Mouse (Mus musculus) kidney, embryonic 14.5 days (tissue): ENCODE measurements around the gene Agtr1b. TPM values are rescaled to one million over a fixed set of nuclear protein-coding genes. Genes with fewer than 3 reads are reported as not detected.

Experiments
- ATAC-seq: fragments of 200-750 bp; cut with Nextera tagmentation; 2 replicates; pipeline ENCODE4 v1.8.0; 2017; ENCODE audit warnings: moderate number of reproducible peaks, mild to moderate bottlenecking, moderate TSS enrichment, moderate library complexity; ENCODE audit not compliant: low FRiP score, low TSS enrichment
- H3K27ac ChIP-seq: fragments of 300-500 bp; sonication (generic); 2 replicates; pipeline ENCODE4 v1.5.1; 2014; ENCODE audit warnings: low read depth, mild to moderate bottlenecking, low read length, moderate library complexity, mixed read lengths
- H3K27me3 ChIP-seq: fragments of 300-500 bp; sonication (generic); 2 replicates; pipeline ENCODE4 v1.6.1; 2014; ENCODE audit warnings: mild to moderate bottlenecking, low read length; ENCODE audit not compliant: control insufficient read depth, insufficient read depth
- H3K36me3 ChIP-seq: fragments of 300-500 bp; sonication (generic); 2 replicates; pipeline ENCODE4 v1.6.1; 2014; ENCODE audit warnings: low read length, mixed read lengths; ENCODE audit not compliant: control insufficient read depth, insufficient read depth
- H3K4me1 ChIP-seq: fragments of 300-500 bp; sonication (generic); 2 replicates; pipeline ENCODE4 v1.6.1; 2014; ENCODE audit warnings: low read length, mixed read lengths; ENCODE audit not compliant: control insufficient read depth, insufficient read depth
- H3K4me2 ChIP-seq: fragments of 300-500 bp; sonication (generic); replicated peaks from 2 replicates; pipeline ENCODE4 v1.6.1; 2014; ENCODE audit warnings: low read depth, mild to moderate bottlenecking, low read length
- H3K4me3 ChIP-seq: fragments of 300-500 bp; sonication (generic); 2 replicates; pipeline ENCODE4 v1.5.1; 2014; ENCODE audit warnings: mild to moderate bottlenecking, low read length
- H3K9ac ChIP-seq: fragments of 300-500 bp; sonication (generic); 2 replicates; pipeline ENCODE4 v1.6.1; 2014; ENCODE audit warnings: low read depth, mild to moderate bottlenecking, low read length, moderate library complexity
- H3K9me3 ChIP-seq: fragments of 300-500 bp; sonication (generic); 2 replicates; pipeline ENCODE4 v1.6.1; 2016; ENCODE audit warnings: low read length; ENCODE audit not compliant: control insufficient read depth
- whole genome bisulfite sequencing: fragments of 180-500 bp; shearing (Covaris S2); extraction: QIAGEN DNeasy Blood & Tissue Kit; methylation state at CpG from one replicate; pipeline ENCODE4 v1.1.7; 2014; 5-methylcytosine and 5-hydroxymethylcytosine counted together
- polyA plus RNA-seq: library from polyadenylated mRNA; unstranded; fragments of >200 nt; fragmentation: Nextera tagmentation; extraction: Ambion mirVana; gene quantifications from 2 replicates; pipeline ENCODE4 v1.2.1, GENCODE M21; 2014

The Agtr1b gene
- 0.23 and 0.30 TPM in 2 replicates for polyA plus RNA-seq

- H3K9me3 ChIP-seq: no peaks in the 10 kb centered on the region
- 7% methylated on average over 19 of the region's 19 CpGs for WGBS
- H3K36me3 ChIP-seq: no peaks in the 10 kb centered on the region
- H3K27me3 ChIP-seq: no peaks in the 10 kb centered on the region
- no peaks in the 10 kb centered on the region for H3K4me1 ChIP-seq
- H3K9ac ChIP-seq: no peak within 1 kb of the TSS
- H3K4me2 ChIP-seq: peak within 1 kb of the TSS; percentile 24; the same call in 1 of the 2 replicates
- ATAC-seq: peak; percentile 98
- H3K4me3 ChIP-seq: peak within 1 kb of the TSS; percentile 3; the same call in 1 of the 2 replicates
- H3K27ac ChIP-seq: no peak within 1 kb of the TSS
These were observed at the start of gene Agtr1b for GRCm38 (mm10) chr3:20366558-20367522. Gene Agtr1b, minus strand, starts transcription at chr3:20367177.

- Histone ChIP-seq H3K4me1 (no peaks in the 10 kb centered on the region), H3K27ac (no peak overlapping the region), H3K9me3 (no peaks in the 10 kb centered on the region), H3K4me3 (no peak overlapping the region), H3K9ac (no peak overlapping the region), H3K27me3 (no peaks in the 10 kb centered on the region), H3K36me3 (no peaks in the 10 kb centered on the region), H3K4me2 (no peak overlapping the region)
- ATAC-seq: no peak
These were observed 13.4 kb downstream of the Agtr1b start for GRCm38 (mm10) chr3:20353598-20353997.

- no peak overlapping the region for H3K4me3 ChIP-seq
These were observed 18.8 kb downstream of the Agtr1b start for GRCm38 (mm10) chr3:20348206-20348605.

GRCm38 (mm10) chr3:20340402-20340801 lies 26.6 kb downstream of the Agtr1b start:
- no peaks in the 10 kb centered on the region for H3K4me1 ChIP-seq
- H3K4me2 ChIP-seq: no peak overlapping the region
- no peaks in the 10 kb centered on the region for H3K36me3 ChIP-seq
- ATAC-seq: no peak
- H3K9me3 ChIP-seq: no peaks in the 10 kb centered on the region
- WGBS: 81% methylated on average over 1 of the region's 1 CpGs
- H3K4me3 ChIP-seq: no peak overlapping the region
- H3K27me3 ChIP-seq: no peaks in the 10 kb centered on the region
- H3K27ac ChIP-seq: no peak overlapping the region
- no peak overlapping the region for H3K9ac ChIP-seq

More at GRCm38 (mm10) chr3:20348206-20348605, 18.8 kb downstream of the Agtr1b start:
- H3K27ac ChIP-seq: no peak overlapping the region
- H3K36me3 ChIP-seq: no peaks in the 10 kb centered on the region
- H3K9me3 ChIP-seq: no peaks in the 10 kb centered on the region
- H3K4me1 ChIP-seq: no peaks in the 10 kb centered on the region
- ATAC-seq: no peak
- H3K27me3 ChIP-seq: no peaks in the 10 kb centered on the region
- no peak overlapping the region for H3K4me2 ChIP-seq
- H3K9ac ChIP-seq: no peak overlapping the region

GRCm38 (mm10) chr3:20334681-20335080 lies 32.3 kb downstream of the Agtr1b start:
- Histone ChIP-seq H3K4me3 (no peak overlapping the region), H3K27ac (no peak overlapping the region), H3K27me3 (no peaks in the 10 kb centered on the region), H3K36me3 (no peaks in the 10 kb centered on the region), H3K9me3 (no peaks in the 10 kb centered on the region), H3K4me1 (no peaks in the 10 kb centered on the region), H3K4me2 (no peak overlapping the region), H3K9ac (no peak overlapping the region)
- 63% methylated on average over 5 of the region's 5 CpGs for WGBS
- no peak for ATAC-seq

GRCm38 (mm10) chr3:20317233-20317632 lies 49.7 kb downstream of the Agtr1b start:
- H3K27me3 ChIP-seq: no peaks in the 10 kb centered on the region
- ATAC-seq: no peak
- H3K4me1 ChIP-seq: no peaks in the 10 kb centered on the region
- 35% methylated on average over 1 of the region's 1 CpGs for WGBS
- no peaks in the 10 kb centered on the region for H3K36me3 ChIP-seq
- H3K4me3 ChIP-seq: no peak overlapping the region
- no peak overlapping the region for H3K4me2 ChIP-seq
- H3K9me3 ChIP-seq: no peaks in the 10 kb centered on the region
- H3K9ac ChIP-seq: no peak overlapping the region
- no peak overlapping the region for H3K27ac ChIP-seq

- Histone ChIP-seq H3K4me3 (no peak overlapping the region), H3K9me3 (no peaks in the 10 kb centered on the region), H3K27me3 (no peaks in the 10 kb centered on the region), H3K36me3 (no peaks in the 10 kb centered on the region), H3K4me1 (no peaks in the 10 kb centered on the region), H3K27ac (no peak overlapping the region), H3K9ac (no peak overlapping the region), H3K4me2 (no peak overlapping the region)
- WGBS: 65% methylated on average over 4 of the region's 4 CpGs
- ATAC-seq: no peak
These were observed 57.8 kb downstream of the Agtr1b start for GRCm38 (mm10) chr3:20309142-20309541.

- Histone ChIP-seq H3K36me3 (no peaks in the 10 kb centered on the region), H3K9me3 (no peaks in the 10 kb centered on the region), H3K9ac (no peak overlapping the region), H3K4me1 (no peaks in the 10 kb centered on the region), H3K4me2 (no peak overlapping the region), H3K27ac (no peak overlapping the region), H3K27me3 (no peaks in the 10 kb centered on the region), H3K4me3 (no peak overlapping the region)
- no peak for ATAC-seq
- WGBS: 64% methylated on average over 4 of the region's 4 CpGs
These were observed 59.7 kb downstream of the Agtr1b start for GRCm38 (mm10) chr3:20307256-20307655.

- H3K36me3 ChIP-seq: no peaks in the 10 kb centered on the region
- H3K27ac ChIP-seq: no peak overlapping the region
- no peak overlapping the region for H3K4me2 ChIP-seq
- H3K9ac ChIP-seq: no peak overlapping the region
- no peak overlapping the region for H3K4me3 ChIP-seq
- no peaks in the 10 kb centered on the region for H3K4me1 ChIP-seq
- H3K27me3 ChIP-seq: no peaks in the 10 kb centered on the region
- no peaks in the 10 kb centered on the region for H3K9me3 ChIP-seq
- 58% methylated on average over 2 of the region's 2 CpGs for WGBS
- no peak for ATAC-seq
These were observed 62.1 kb downstream of the Agtr1b start for GRCm38 (mm10) chr3:20304758-20305352.
